Mouse (Mus musculus) CH12F3 (cell line): ENCODE results near the gene Polr3c.
"Not testable (repeated sequence)": the region's sequence is repeated elsewhere in the genome, so short reads cannot be mapped to it uniquely, and the experiment has no call there.

Experiments used
- in situ Hi-C: fragments of 300-500 bp; cut with MboI; formaldehyde crosslinking; loops from 2 replicates; pipeline ENCODE4 v1.14.3; 2020; ENCODE audit warnings: low sequenced_read_pairs

Gene Polr3c

DNA sequence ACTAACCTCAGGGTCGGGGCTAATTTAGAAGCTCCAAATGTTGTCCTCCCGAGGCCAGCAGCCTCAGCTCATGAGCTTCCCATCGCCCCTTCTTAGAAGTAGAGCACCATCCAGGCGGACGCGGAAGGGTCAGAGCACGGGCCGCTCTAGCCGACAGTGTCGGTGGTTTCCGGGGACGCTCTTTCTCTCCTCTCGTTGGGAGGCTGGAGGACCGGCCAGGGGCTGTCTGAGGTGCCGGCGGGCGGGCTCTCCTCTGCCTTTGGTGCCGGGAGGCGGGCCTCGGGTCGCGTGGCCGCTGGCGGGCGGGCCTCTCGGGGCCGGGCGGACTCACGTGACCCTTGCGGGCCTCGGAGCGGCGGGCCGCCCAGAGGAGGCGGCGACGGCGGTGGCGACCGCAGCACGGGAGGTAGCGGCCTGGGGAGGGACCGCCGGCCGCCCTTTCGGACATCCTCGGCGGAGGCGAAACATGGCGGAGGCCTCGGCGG, at the start of gene Polr3c, which contains the start of gene Rnf115:
Polr3c (minus strand) TSS at position 286 of the 485 bp plus-strand sequence.
Rnf115 (plus strand) TSS at position 322 of the 485 bp plus-strand sequence.
- in situ Hi-C loops: no loop called here

DNA sequence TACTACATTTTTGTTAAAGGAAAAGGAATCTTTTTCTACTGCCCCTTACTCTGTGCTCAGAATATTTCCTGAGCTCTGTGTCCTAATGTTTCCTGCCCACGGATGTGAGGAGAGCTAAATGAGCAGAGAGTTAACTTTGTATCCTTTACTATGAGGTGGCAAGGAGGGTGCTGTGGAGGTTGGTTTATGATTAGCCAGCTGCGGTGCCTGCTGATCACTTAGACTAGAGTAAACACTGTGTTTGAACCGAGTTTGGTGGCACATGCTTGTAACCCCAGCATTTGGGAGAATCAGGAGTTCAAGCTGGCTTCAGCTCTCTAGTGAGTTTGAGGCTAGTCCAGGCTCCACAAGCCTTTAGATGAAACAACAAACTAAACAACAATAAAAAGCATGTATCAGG, 49.7 kb upstream of the Polr3c start:
- in situ Hi-C loops: no loop called here

DNA sequence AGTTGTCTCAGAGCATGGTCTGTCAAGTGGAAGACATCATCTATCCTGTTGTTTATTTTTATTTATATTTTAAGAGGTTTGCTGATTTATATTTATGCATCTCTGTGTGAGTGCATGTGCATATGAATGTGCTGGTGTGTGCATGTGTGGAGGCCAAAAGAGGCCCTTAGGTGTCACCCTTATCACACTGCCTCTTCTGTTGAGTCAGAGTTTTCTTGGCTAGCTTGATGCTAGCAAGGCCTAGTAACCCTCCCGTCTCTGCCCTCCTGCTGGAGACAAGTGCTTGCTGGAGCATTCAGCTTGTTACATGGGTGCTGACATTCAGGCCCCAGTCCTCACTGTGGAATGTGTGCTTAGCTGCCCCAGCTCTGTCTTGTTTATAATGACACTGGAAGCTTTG, 45.5 kb upstream of the Polr3c start:
- in situ Hi-C loops: no loop called here

DNA sequence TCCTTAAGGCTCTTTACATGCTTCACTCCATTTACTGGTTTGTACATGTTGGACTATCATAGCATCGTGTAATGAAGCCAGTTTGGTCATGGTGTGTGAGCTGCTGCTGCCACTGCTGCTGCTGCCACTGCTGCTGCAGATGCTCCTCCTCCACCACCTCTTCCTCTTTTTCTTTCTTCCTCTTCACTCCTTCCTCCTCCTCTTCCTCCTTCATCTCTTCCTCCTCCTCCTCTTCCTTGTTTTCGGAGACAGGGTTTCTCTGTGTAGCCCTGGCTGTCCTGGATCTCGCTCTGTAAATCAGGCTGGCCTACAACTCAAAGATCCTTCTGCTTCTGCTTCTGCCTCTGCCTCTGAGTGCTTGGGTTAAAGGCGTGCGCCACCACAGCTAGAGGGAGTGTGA, 42.5 kb upstream of the Polr3c start:
- in situ Hi-C loops: no loop called here

DNA sequence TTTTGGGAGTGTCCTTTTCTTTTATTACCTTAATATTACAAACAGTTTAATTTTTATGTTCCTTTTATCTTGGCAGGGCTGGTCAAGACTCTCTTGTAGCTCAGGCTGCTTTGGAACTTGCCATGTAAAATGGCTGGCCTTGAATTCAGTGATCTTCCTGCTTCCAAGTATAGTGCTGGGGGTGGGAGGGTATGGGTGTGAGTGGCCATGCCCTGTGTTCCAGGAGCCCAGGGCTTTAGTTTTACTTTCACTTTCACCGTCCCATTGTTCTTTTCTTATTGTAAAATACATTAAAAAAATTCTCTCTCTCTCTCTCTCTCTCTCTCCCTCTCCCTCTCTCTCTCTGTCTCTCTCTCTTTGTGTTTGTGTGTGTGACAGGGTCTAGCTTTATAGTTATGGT, 37.1 kb upstream of the Polr3c start:
- in situ Hi-C loops: no loop called here

DNA sequence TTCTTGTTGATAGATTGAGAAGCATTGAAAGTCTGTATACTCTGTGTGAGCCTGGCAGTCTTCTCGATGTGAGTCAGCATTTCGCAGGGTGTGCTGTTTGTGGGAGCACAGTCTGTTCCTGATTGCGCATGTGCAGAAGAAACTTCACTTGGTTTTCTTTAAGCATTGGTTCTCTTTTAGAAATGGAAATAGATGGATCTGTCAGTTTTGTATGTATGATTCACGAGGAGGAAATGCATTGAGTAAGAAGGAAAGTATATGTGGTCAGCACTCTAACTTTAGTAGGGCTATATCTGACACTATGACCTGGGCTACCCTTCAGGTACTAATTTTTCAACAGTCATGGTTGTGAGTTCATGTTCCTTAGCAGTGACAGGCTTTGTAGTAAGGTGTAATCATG, 32.3 kb upstream of the Polr3c start:
- in situ Hi-C loops: no loop called here

DNA sequence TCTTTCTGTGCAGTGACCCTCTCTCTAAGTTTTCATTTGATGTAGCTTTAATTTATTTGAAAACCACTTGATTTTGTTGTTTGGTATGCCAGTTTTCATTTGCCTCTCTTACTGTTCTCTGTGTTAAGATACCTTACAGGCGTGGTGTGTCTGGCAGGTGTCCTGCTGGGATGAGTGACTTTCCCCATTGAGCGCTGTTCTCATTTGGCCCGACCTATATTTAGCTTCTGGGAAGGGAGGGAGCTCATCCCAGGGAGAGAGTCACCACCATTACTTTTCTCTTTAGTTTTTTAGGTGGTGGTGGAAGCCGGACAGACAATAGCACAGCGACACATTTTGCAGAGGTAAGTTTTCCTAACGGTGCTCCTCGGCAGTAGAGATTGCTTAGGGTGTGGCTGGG, 30.3 kb upstream of the Polr3c start:
- in situ Hi-C loops: no loop called here

DNA sequence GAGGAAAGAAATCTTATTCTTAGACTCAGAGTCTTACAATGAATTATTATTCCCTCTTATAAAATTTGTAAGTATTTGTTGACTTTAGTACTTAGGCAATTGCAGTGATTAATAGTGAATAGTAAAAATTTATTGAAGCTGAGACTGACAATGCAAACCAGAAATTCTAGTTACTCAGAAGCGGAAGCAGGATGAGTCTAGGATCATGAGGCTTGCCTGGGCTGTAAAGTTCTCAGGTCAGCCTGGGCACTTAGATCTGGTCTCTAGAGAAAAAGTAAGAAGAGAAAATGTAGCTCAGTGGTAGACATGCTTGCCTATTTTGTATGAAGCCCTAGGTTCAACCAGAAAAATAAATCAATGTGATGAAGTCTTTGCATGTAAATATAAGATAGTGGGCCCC, 28.5 kb upstream of the Polr3c start:
- in situ Hi-C loops: no loop called here

DNA sequence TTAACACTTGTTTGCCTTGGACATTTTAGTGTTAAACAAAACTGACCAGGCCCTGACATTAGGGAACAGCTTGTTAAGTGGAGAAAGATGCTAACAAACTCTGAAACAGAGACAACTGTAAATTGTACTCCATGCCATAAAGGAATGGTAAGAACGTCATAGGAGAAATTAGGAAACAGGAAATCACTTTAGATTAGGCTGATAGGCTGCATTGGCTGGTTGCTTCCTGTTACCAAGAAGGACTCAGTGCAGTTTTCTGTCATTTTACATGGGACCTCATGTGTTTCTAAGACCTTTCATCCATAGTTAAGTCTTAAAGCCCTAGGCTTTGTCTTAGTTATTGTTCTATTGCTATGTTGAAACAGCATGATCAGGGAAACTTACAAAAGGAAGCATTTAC, 19.4 kb upstream of the Polr3c start:
- in situ Hi-C loops: no loop called here

DNA sequence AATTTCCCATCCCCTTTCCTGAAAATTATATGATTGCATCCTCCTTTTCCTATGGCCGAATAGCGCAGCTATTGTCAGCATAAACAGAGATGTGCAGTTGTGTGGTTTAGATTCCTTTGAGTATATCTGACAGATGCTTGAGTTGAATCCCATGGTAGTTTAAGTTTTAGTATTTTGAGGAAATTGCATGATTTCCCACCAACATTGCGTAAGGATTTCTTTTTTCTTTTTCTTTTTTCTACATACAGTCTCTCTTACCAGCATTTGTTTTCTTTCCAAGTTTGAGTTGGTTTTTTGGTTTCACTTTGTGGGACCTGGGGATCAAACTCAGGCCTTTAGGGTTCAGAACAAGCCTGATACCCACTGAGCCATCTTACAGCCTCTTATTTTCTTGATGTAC, 16.9 kb upstream of the Polr3c start:
- in situ Hi-C loops: no loop called here

DNA sequence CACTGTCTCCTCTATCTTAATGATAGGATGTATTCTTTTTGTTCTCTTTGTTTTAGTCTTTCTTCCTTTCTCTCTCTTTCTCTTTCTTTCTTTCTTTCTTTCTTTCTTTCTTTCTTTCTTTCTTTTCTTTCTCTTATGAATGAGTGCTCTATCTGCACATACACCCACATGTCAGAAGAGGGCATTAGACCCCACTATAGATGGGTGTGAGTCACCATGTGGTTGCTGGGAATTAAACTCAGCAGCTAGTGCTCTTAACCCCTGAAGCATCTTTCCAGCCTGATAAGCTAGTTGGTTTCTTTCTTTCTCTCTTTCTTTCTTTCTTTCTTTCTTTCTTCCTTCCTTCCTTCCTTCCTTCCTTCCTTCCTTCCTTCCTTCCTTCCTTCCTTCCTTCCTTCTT, 12.9 kb upstream of the Polr3c start:
- in situ Hi-C loops: not testable (repeated sequence)

DNA sequence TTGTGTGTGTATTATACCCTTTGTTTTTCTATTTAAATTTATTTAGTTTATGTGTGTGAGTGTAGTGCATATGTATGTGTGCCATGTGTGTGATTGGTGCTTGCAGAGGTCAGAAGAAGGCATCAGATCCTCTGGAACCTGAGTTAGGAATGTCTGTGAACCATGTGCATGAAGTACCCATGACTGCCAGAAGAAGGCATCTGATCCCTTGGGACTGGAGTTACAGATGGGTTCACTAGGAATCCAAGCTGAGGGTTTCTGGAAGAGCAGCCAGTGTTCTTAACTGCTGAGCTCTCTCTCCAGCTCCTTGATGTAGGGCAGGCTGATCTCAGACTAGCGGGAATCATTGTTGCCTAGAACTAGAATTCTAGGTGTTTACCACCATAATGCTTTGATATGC, 10.6 kb upstream of the Polr3c start:
- in situ Hi-C loops: no loop called here

DNA sequence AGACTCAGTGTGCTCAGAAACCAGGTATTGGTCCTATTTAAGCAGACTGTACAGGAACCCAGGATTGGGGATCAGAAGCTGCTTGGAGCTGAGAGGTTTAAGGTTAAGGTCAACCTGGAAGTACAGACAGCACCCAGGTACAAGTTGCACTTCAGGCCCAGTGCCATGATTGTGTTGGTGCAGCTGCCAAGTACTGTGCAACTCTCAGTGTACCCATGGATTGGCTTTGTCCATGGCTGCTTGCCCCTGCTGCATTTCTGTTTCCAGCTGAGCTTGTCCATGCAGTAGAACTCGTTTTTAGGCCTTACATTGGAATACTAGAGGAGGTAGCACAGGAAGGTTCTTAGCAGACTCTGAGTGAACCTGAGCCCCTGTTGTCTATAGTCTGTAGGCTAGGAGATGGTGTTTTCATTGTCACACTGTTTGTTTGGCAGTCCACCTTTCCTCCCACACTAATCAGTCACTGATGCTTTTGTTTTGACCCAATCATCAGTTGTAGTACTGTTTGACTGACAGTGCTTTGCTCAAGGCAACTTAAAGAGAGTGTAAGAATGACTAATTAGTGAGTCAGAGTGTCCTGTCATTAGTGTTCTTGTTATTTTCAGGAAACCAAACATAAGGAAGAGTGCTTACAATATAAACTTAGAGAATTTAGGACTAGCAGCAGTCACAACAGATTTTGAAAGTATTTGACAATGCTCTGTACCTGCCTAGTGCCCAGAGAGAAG, 9.7 kb upstream of the Polr3c start:
- in situ Hi-C loops: no loop called here

DNA sequence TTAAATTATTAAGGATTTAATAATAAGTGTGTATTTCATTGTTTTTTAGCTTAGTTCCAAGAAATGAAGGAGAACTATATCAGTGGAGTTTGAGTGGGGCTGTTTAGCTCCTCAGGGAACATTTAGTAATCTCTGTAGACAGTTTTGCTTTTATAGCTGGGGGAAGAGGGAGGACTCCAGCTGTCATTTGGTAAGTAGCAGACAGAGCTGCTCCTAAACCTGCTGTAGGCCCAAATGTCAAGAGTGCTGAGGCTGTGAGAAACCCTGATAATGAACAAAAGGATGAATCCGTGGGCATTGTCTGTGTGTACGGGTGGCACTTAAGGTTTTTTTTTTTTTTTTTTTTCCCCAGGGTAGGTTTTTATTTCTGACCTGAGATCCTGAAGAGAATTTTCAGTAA, 7.8 kb upstream of the Polr3c start:
- in situ Hi-C loops: no loop called here

DNA sequence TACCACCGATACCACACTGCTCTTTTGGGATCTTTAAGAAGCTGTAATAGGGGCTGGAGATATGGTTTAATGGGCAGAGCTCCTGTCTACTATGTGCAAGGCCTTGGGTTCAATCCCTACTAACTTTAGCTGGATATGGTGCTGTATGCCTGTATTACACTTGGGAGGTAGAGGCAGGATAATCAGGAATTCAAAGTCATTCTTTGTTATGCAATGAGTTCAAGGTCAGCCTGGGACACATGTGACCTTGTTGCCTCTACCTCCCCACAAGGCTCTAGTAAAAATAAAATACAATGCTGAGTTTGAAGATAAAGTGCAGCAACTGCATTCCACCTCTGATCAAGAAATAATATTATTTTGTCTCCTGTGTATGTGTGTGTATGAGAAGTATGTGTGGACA, 6.6 kb upstream of the Polr3c start:
- in situ Hi-C loops: no loop called here

DNA sequence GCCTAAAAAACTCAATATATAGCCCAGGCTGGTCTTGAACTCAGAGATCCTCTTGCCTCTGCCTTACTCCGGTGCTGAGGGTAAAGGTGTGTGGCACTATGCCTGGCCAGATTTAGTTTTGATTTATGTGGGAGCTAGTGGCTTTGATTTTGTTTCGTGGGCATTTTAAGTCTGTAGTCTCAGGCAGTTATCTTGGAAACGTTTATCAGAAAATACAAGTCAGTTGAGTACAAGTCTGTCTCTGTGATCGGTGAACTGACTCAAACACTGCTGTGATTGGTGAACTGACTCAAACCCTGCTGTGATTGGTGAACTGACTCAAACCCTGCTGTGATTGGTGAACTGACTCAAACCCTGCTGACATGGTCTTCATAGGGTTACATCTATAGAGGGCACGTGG, 3.4 kb upstream of the Polr3c start:
- in situ Hi-C loops: no loop called here

DNA sequence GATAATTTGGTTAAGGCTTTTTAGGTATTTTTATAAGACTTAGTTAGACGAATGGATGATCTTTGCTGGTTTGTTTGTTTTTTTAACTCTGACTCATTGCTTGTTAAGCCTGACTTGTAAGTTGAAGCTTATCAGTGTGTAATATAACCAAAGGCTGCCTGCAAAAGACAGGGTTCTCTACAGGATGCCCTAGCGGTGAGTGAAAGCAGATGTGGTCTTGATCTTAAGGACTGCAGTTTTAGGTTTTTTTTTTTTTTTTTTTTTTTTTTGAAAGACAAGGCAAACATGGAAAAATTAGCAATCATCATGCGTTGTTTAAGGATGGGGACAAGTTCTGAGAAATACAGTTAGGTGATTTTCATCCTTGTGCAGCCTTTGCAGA, 2.0 kb upstream of the Polr3c start:
- in situ Hi-C loops: no loop called here

DNA sequence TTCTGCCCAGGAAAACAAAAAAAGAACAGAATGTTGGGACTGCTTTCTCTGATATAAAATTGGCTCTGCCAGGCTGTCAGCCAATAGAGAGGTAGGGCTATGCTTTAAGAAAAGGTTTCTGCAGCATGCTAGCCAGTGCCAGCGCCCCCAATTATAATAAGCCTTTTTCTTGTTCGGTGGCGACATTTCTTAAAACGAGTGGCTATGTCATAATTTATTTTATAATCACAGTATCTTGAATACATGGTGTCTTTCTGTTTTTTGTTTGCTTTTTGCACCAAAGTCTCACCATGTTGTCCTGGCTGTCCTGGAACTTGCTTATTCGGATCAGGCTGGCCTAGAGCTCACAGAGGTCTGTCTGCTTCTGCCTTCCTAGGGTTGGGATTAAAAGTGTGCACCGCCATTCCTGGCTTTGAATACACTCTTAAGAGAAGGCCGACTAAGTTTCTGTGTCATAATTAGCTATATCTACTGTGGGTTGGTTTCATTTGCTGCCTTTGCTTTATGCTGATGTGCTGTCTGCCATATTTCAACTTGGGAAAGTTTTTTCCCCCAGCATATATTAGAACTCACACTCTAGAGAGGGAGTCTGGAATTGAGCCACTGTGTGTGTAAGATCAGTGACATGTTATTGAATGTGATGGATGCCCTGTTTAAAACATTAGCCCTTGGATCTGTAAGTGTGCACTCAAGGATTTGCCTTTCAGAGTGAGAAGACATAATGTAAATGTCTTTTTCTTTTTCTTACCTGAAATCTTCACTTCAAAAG, 1.4 kb upstream of the Polr3c start:
- in situ Hi-C loops: no loop called here

DNA sequence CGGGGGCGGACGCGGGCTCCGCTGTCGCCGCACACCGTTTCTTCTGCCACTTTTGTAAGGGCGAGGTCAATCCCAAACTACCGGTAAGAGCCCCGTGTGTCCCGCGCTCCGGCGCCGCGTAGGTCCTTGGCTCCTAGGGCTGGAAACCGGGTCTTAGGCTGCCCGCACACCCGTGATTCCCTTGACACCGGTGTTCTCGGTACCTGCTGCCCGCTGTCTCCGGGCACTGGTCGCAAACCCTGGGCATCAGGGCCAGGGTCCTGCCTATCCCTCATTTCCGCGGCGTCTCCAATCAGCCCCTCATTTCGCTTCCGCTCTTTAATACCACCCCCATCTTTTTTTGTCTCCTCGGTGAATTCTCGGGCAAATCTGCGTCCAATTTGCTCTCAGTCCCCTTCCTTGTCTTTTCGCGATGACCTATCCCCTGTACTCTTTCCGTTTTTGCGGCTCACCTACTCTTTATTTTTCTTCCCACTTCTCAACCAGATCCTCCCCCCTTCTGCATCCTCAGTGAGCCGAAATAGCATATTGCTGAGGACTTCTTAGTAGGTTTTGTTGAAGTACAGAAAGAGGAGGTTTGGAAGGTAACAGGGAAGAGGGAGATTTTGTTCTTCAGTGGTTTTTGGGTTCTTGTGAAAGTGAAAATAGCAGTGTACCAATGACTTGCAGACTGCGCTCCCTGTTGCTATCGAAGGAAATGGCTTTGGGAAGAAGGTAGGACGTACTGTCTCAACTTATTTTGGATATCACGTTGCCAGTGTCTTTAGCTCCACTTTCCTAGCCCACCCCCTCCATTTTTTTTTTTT, 603 bp upstream of the Polr3c start:
- in situ Hi-C loops: no loop called here

DNA sequence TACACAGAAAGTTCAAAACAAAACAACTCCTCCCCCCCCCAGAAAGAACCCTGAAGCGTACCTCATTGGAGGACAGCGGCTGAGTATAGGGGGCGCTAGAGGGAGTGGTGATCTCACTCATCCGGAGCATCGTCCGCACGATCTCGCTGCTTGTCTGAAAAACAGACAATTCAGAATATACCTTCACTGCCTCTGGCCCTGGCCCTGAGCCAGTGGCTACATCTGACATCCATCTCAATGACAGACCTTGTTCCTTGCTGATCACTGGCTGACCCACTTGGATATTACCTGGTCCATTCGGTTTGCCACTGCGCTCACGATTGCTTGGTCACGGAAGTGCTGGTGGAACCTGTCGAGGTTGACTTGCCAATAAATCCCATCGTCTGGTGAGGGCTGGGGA, 8.3 kb downstream of the Polr3c start:
- in situ Hi-C loops: no loop called here

DNA sequence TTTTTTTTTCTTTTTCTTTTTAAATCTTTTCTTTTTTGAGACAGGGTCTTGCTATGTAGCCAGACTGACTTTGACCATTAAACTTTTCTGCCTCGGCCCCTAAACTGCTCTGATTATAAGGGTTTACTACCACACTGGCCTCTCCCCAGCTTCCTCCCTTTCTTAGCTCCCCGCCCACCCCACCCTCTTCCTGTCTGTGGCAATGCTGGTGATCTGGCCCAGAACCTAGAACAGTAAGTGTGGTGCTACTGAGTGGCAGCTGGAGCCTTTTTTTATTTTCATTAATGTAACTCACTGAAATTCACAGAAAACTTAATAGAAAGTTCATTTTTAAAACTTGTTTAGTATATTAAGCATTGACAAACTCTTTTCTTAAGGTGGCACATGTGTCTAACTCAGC, 11.6 kb downstream of the Polr3c start:
- in situ Hi-C loops: no loop called here

DNA sequence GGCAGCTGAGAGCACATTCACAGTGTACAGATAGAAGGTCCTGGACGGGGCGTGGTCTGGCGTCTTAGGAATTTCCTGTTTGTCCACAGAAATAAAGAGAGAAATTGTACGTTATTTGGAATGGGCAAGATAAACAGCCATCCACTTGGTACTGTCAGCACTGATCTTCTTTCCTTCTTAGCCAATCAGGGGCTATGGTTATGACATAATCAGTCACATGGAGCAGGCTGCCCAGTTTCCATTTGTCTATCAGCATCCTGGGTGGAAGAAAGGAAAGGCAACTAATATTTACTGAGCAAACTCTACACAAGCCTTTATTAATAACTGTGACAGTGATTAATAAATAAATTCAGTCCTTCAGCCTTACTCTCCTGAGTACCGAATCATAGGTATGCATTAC, 13.1 kb downstream of the Polr3c start:
- in situ Hi-C loops: no loop called here
